Mouse (Mus musculus): ENCODE measurements at regions not wholly inside any gene's neighbourhood (a gene's known extent, or its start where the extent isn't known, plus 50 kb on each side); places are given as distances from the start of the nearest gene placed in this dataset.

GRCm38 (mm10) chr12:25359931-25360330, 263.0 kb upstream of the Id2 start:
- in situ Hi-C loops (cut with MboI; ENCODE audit: low sequenced_read_pairs), result no loop called here

- in situ Hi-C loops (cut with MboI; ENCODE audit: low sequenced_read_pairs), result no loop called here
These were observed 262.0 kb upstream of the Id2 start for GRCm38 (mm10) chr12:25358846-25359525.

- in situ Hi-C loops (cut with MboI; ENCODE audit: low sequenced_read_pairs), result no loop called here
These were observed 259.8 kb upstream of the Id2 start for GRCm38 (mm10) chr12:25356774-25357173.

DNA sequence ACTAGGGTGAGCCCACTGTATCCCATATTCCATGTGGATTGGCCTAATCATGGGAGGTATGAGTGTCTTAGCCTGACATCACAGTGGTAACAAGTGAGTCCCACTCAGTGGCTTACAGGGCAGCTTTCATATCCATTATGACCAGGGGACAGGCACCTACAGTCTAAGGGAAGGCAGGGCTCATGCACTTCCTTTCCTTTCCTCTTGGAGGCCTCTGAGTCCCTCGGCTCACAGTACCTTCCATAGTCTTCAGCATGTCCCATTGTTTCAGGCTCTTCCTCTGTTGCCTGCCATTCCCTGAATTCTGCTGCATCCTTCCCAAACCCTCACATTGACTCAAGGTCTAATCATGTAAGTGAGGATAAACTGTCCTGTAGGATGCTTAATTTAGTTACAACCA, 258.3 kb upstream of the Id2 start:
- in situ Hi-C loops (cut with MboI; ENCODE audit: low sequenced_read_pairs), result no loop called here

DNA sequence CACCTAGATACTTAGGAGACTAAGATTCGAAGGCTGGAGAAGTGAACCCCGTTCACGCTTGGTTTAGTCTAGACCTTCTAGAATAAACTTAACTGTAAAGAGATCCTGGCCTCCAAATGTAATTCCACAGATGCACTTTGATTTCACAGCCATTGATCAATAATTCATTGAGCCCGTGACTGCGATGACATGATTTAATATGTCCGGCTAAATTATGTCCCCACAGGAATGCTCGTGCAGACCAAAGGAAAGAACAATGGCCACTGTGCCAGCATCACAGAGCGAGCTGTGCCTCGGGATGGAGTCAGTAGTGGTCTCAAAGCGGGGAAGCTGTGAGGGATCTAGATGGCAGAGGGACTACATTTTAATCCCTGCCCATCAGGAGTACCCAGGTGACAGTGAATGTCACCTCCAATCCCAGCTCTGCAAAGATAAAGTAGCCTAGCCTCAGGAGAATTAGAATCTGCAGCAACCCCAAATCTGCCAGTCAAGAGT, 256.5 kb upstream of the Id2 start:
- in situ Hi-C loops (cut with MboI; ENCODE audit: low sequenced_read_pairs), result no loop called here

GRCm38 (mm10) chr12:25352160-25352559, 255.2 kb upstream of the Id2 start:
- in situ Hi-C loops (cut with MboI; ENCODE audit: low sequenced_read_pairs), result no loop called here

DNA sequence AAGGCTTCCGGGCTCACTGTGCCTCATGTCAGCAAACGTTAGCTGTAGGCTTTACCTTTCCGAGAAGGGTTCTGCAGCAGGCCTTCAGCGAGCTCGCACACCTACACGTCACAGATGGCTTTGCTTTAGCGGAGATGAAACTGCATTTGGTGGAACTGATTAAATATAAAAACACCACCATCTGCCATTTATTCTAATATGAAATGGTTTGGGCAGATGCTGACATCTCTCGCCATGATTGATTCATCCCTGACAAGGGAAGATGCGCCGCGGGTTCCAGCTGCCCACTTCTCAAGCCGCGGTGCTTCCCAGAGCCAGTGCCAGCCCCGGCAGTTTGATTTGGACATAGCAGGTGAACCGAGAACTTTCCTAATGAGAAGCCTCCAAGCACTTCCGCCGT, 247.4 kb upstream of the Id2 start:
- in situ Hi-C loops (cut with MboI; ENCODE audit: low sequenced_read_pairs), result no loop called here

GRCm38 (mm10) chr12:25338771-25339170, 241.8 kb upstream of the Id2 start:
- in situ Hi-C loops (cut with MboI; ENCODE audit: low sequenced_read_pairs), result no loop called here

GRCm38 (mm10) chr12:25335930-25336329, 239.0 kb upstream of the Id2 start:
- in situ Hi-C loops (cut with MboI; ENCODE audit: low sequenced_read_pairs), result no loop called here

- in situ Hi-C loops (cut with MboI; ENCODE audit: low sequenced_read_pairs), result no loop called here
These were observed 238.1 kb upstream of the Id2 start for GRCm38 (mm10) chr12:25335069-25335468.

- in situ Hi-C loops (cut with MboI; ENCODE audit: low sequenced_read_pairs), result no loop called here
These were observed 235.6 kb upstream of the Id2 start for GRCm38 (mm10) chr12:25332384-25333035.

- in situ Hi-C loops (cut with MboI; ENCODE audit: low sequenced_read_pairs), result no loop called here
These were observed 233.2 kb upstream of the Id2 start for GRCm38 (mm10) chr12:25330004-25330708.

GRCm38 (mm10) chr12:25325901-25326300, 229.0 kb upstream of the Id2 start:
- in situ Hi-C loops (cut with MboI; ENCODE audit: low sequenced_read_pairs), result no loop called here

GRCm38 (mm10) chr12:25323171-25323570, 226.2 kb upstream of the Id2 start:
- in situ Hi-C loops (cut with MboI; ENCODE audit: low sequenced_read_pairs), result no loop called here

- in situ Hi-C loops (cut with MboI; ENCODE audit: low sequenced_read_pairs), result no loop called here
These were observed 223.4 kb upstream of the Id2 start for GRCm38 (mm10) chr12:25320262-25320767.

DNA sequence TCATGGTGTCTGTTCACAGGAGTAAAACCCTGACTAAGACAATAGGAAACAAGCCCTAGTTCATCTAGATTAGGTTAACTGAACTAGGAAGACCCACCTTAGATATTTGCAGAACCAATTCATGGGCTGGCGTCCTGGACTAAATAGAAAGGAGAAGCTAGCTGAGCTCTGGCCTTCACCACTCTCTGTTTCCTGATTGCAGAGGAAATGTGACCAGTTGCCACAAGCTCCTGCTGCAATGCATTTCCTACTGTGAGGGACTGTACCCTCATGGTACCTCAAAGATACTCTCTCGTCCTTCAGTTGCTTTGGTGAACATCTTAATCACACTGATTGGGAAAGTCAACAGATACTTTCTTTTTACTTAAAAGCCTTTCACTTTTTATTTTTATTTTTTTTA, 222.9 kb upstream of the Id2 start:
- in situ Hi-C loops (cut with MboI; ENCODE audit: low sequenced_read_pairs), result no loop called here

DNA sequence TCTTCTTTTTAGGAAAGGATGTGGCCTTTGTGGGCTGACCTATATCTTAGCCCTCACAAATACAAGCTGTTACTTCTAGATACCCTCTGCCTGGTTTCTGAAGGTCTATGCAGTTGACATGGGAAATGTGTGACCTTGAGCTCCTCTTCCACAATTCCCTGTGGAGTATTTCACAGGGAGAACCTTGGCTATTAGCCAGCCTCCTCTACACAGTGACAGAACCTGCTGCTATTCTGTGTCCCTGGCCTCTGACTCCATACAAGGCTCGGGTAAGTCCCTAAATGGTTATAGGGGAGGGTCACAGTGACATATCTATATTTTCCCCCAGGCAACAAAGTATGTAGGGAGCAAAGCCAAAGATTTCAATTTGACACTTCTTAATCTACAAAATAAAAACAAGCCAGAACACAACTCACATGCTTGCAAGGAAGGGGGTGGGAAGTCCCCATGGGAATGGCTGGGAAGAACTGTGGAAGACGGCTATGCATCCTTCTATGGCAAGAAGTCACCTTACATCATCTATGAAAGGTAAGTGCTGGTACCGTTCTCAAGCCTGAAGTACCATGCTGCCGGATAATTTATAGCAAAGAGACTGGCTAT, 221.2 kb upstream of the Id2 start:
- in situ Hi-C loops (cut with MboI; ENCODE audit: low sequenced_read_pairs), result no loop called here

DNA sequence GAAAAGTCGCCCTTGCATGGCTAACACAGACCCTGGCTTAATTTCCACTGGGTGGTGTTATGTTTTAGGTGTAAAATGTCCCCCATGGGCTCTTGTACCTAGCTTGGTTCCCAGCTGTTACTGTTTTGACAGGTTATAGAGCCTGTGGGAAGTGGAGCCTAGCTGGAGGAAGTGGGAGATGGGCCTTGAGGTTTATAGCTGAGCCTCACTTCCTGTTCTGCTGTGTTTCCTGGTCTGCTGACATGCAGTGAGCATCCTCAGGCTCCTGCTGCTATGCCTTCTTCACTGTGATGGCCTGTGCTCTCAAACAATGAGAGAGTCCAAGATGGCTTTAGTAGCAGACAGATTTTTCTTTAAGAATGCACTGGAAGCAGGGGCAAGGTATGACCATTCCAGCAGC, 219.0 kb upstream of the Id2 start:
- in situ Hi-C loops (cut with MboI; ENCODE audit: low sequenced_read_pairs), result no loop called here

- in situ Hi-C loops (cut with MboI; ENCODE audit: low sequenced_read_pairs), result no loop called here
These were observed 216.3 kb upstream of the Id2 start for GRCm38 (mm10) chr12:25313212-25313611.

DNA sequence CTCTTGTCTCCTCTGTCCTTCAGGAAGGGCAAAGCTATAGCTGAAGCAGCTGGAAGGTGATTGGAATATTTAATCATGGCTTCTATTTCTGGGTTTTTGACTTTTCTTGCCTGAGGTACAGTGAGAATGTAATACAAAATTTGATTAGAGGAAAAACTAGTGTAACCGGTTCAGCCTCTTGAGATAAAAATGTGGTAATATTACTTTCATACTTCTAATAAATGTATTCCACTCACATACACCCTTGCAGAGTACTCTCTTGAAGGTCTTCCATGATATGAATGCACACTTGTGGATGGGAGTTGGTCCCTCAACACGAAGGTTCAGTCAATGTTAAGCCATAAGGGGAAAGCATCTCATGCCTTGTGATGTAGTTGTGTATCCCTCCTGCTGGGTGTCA, 215.4 kb upstream of the Id2 start:
- in situ Hi-C loops (cut with MboI; ENCODE audit: low sequenced_read_pairs), result no loop called here

GRCm38 (mm10) chr12:25311728-25312127, 214.8 kb upstream of the Id2 start:
- in situ Hi-C loops (cut with MboI; ENCODE audit: low sequenced_read_pairs), result no loop called here
